Mouse (Mus musculus) CH12.LX (cell line): Measurements from ENCODE around the gene Nbas.

Source experiments
- CHD1 ChIP-seq: IDR thresholded peaks from 2 replicates; pipeline ENCODE4 v1.6.1; 2012; ENCODE audit warnings: low read depth, low read length, improper control_type of control experiment, inconsistent platforms
- RCOR1 ChIP-seq: conservative IDR thresholded peaks from 2 replicates; pipeline ENCODE4 v1.6.1; 2012; ENCODE audit warnings: low read depth, mild to moderate bottlenecking, inconsistent platforms, low read length, improper control_type of control experiment

- no peak for TF ChIP-seq RCOR1
- TF ChIP-seq CHD1, result no peak
Observed at GRCm38 (mm10) chr12:13382046-13382445, 113.1 kb downstream of the Nbas start.
